Mouse (Mus musculus): ENCODE data around the gene Pde6h.
"Not testable (repeated sequence)": the region's sequence is repeated elsewhere in the genome, so short reads cannot be mapped to it uniquely, and the experiment has no call there.

Pde6h gene

GRCm38 (mm10) chr6:136923532-136923931, at the start of gene Pde6h:
TSS of gene Pde6h (plus strand) at chr6:136923832.
- no peak for DNase-seq (ENCODE audit: low read depth)

- no peak for DNase-seq (ENCODE audit: low read depth)
Observed at GRCm38 (mm10) chr6:136874599-136874998, 49.0 kb upstream of the Pde6h start.

GRCm38 (mm10) chr6:136875670-136876069, 48.0 kb upstream of the Pde6h start, which contains the start of gene Mgp:
TSS of gene Mgp (minus strand) at chr6:136875823.
- no peak for DNase-seq (ENCODE audit: low read depth)

GRCm38 (mm10) chr6:136881678-136882077, 42.0 kb upstream of the Pde6h start:
- DNase-seq (ENCODE audit: low read depth): no peak

- no peak for DNase-seq (ENCODE audit: low read depth)
Observed at GRCm38 (mm10) chr6:136883431-136883915, 40.2 kb upstream of the Pde6h start.

- no peak for DNase-seq (ENCODE audit: low read depth)
Observed at GRCm38 (mm10) chr6:136883961-136884360, 39.7 kb upstream of the Pde6h start.

GRCm38 (mm10) chr6:136884766-136885165, 38.9 kb upstream of the Pde6h start:
- DNase-seq (ENCODE audit: low read depth): not testable (repeated sequence)

- no peak for DNase-seq (ENCODE audit: low read depth)
Observed at GRCm38 (mm10) chr6:136887854-136888253, 35.8 kb upstream of the Pde6h start.

GRCm38 (mm10) chr6:136889067-136889466, 34.6 kb upstream of the Pde6h start:
- no peak for DNase-seq (ENCODE audit: low read depth)

GRCm38 (mm10) chr6:136889554-136889953, 34.1 kb upstream of the Pde6h start:
- DNase-seq (ENCODE audit: low read depth): no peak

- no peak for DNase-seq (ENCODE audit: low read depth)
Observed at GRCm38 (mm10) chr6:136892002-136892401, 31.6 kb upstream of the Pde6h start.

GRCm38 (mm10) chr6:136894532-136895339, 28.9 kb upstream of the Pde6h start:
- DNase-seq (ENCODE audit: low read depth): no peak

- DNase-seq (ENCODE audit: low read depth): no peak
Observed at GRCm38 (mm10) chr6:136897789-136898188, 25.8 kb upstream of the Pde6h start.

GRCm38 (mm10) chr6:136898222-136898621, 25.4 kb upstream of the Pde6h start:
- DNase-seq (ENCODE audit: low read depth): no peak

GRCm38 (mm10) chr6:136898954-136899353, 24.7 kb upstream of the Pde6h start:
- DNase-seq (ENCODE audit: low read depth): peak; percentile 38

- DNase-seq (ENCODE audit: low read depth): no peak
Observed at GRCm38 (mm10) chr6:136900369-136901009, 23.1 kb upstream of the Pde6h start.

GRCm38 (mm10) chr6:136901010-136901409, 22.6 kb upstream of the Pde6h start:
- no peak for DNase-seq (ENCODE audit: low read depth)

- DNase-seq (ENCODE audit: low read depth): peak; percentile 53
Observed at GRCm38 (mm10) chr6:136902527-136902926, 21.1 kb upstream of the Pde6h start.

GRCm38 (mm10) chr6:136903885-136904470, 19.7 kb upstream of the Pde6h start:
- DNase-seq (ENCODE audit: low read depth): no peak

- DNase-seq (ENCODE audit: low read depth): no peak
Observed at GRCm38 (mm10) chr6:136906283-136906936, 17.2 kb upstream of the Pde6h start.

GRCm38 (mm10) chr6:136906937-136907293, 16.7 kb upstream of the Pde6h start:
- no peak for DNase-seq (ENCODE audit: low read depth)

- DNase-seq (ENCODE audit: low read depth): no peak
Observed at GRCm38 (mm10) chr6:136910247-136910890, 13.3 kb upstream of the Pde6h start.
